Mouse (Mus musculus) right cerebral cortex, postnatal 25 days (tissue): ENCODE data around the gene C1qtnf3.
A peak's percentile ranks its signal among the peaks of the same experiment; 100 is the strongest.
"Not testable (repeated sequence)": the region's sequence is repeated elsewhere in the genome, so short reads cannot be mapped to it uniquely, and the experiment has no call there.

ENCODE experiments used
- DNase-seq: peaks from one replicate; pipeline ENCODE4 v3.0.0; 2022

C1qtnf3 gene

DNA sequence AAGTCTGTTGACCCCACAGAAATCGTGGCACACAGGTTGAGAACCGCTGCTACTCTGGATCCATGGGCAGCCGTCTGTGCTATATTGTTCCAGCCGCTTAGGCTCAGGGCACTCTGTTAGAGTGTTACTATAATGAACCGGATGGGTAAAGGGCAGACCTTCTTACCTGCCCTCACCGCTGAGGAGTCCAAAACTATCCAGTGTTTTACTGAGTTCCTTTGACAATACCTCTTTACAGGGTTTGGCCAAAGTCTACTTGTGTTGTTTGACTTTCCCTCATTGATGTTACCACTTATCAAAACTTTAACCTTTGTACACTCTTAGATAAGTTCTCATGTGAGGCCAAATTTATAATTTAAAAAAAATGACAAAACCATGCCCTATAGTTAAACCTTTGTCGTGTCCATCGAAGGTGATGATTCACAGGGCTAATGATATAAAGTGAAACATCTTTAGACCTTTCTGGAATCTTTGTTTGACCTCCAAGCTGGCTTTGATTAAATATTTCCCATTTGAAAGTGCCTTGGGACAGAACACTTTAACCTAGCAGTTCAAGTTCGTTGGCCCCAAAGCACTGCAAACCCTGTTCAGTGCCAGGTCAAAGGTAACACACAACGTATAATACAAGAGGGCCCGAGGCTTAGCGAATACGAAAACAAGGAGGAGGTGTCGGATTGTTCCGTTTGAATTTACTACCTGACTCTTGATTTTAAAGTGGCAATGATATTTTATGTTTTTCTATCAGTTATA is 7.3 kb downstream of the C1qtnf3 start:
- no peak for DNase-seq

DNA sequence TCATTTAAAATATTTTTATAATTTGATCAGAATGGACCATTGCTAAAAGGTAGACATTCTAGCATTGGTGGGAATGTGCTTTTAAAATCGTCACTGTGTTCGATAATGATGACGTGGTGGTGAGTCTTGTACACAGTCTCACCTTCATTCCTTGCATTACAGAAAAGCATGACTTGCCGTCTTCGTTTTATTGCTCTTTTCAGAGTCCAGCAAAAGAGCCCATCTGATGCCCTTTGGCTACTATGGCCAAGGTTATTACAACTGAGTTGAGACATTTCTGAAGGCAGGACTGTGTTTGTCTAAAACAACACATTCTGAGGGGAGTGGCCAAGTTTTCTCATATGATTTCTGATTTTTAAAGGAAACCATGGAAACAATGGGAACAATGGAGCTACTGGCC is 8.1 kb downstream of the C1qtnf3 start:
- DNase-seq: no peak

DNA sequence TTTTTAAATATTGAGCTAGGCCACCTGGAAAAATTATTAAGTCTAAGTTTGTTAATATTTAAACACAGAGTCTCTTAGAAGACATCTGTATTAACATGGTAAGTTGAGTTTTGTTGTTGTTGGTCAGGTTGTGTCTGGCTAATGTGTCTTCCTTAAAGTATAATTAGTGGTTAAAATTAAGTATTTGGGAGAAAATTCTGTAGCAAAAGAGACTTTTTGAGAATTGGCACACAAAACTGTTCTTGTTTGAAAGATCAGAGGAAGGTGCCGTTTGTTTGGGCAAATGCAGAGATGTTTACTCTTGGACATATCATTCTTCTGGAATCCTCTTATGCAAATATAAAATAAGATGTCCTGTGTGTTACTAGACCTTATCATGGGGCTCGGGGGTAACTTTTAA is 10.5 kb downstream of the C1qtnf3 start:
- no peak for DNase-seq

DNA sequence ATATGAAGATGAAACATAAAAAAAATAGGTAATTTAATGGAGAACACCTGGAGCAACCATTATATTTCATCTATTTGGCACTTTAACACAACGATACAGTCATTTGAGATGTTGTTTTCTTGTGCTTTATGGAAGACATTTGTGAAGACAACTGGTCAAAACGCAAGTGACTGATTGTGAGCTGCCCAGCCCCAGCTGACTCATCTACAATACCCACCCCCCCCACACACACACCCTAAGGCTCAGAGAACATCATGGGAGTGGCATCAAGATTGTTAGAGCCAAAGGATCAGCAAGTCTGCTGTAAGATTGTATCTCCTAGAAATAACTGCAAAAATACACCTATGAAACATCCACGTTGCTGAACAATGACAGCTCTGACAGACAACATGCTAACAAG is 17.3 kb downstream of the C1qtnf3 start:
- no peak for DNase-seq

DNA sequence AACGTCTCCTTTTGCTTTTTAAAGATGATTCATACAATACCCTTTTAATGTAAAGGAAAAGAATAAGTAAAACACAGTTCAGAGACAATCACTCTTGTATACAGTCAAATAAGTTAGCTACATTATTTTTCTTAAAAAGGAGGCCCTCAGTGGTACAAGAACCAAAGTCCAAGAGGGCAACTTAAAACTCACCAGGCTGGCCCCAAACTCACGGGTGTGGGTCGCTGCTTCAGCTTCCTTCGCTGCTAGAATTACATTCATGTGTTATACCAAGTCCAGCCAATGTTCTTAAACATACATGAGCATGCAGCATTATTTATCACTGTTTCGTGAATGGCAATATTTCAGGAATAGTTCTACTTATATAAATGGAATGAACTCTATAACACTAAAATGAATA is 18.6 kb downstream of the C1qtnf3 start:
- no peak for DNase-seq

DNA sequence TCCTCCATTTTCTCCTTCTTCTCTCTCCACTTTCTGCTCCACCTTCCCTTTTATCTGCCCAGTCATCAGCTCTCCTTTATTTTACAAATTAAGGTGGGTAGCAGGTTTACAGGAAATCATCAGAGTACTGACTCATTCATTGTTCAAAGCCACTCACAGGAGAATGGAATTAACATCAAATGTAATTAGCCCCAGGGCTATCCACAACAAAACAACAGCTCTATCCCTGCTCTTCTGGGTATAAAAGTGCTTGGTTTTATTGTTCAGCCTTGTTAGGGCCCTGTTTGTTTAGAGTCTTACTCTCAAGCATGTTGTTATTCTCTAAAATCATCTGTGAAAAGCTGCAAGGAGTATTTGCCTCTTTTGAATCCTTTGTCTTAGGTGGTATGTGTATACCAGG is 25.0 kb downstream of the C1qtnf3 start:
- DNase-seq: no peak

DNA sequence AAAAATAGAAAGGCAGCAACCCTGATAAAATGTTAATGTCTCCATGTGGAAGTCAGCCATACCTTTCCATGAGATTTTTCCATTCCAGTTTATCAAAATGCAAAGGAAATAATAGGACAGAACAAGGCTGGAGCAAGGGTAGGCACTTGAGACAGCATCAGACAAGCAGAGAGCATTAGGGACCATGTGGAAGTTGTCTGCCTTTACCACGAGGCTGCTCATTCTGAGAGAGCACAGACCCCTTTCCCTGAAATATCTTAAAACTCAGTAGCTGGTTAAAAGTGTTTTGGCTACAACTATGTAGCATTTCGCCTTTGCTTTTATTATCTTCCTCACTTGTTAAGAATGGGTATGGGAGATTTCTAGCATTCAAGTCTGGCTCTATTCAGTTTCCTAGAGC is 28.6 kb downstream of the C1qtnf3 start:
- DNase-seq: no peak

DNA sequence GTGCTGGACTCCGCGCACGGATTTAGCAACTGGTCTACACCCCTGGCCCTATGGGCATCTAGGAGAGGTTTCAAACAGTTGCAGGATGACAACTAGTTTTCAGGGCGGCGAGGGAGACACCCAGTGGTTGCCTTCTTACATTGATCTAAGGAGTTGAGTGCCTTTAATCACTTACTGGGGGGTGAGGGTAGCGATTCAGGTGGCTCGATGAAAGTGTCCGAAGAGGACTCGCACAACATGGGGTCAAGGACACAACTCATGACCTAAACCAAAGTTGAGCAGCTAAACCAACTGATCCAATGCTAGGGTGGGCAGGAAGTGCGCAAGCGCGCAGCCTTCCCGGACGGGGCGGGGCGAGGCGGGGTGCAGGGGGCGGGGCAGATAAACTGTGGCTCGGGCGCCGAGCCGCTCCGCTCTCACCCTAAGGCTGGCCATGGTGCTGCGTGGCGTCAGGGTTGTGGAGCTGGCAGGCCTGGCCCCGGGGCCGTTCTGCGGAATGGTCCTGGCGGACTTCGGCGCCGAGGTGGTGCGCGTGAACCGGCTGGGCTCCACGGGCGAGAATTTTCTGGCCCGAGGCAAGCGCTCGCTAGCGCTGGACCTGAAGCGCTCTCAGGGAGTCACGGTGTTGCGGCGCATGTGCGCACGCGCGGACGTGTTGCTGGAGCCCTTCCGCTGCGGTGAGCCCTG is 29.4 kb downstream of the C1qtnf3 start, which contains the start of gene Amacr:
Gene Amacr (plus strand): TSS at position 380 of the 687 bp plus-strand sequence.
- DNase-seq: peak; percentile 91

DNA sequence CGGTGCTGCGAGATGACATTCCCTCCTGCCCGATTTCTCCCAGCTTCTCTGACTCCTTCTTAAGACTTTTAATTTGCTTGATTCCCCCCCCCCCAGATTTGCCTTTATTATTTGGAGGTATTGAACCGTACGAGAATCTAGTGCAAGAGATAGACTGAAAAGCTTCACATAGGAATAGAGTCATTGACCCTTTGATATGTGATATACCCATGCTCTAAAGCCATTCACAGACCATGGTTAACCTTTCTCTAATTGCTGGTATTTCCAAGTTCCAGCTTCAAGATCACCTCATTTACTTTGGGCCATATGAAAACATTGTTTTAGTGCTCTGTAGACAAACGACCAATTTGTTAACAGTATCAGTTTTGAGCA is 29.9 kb downstream of the C1qtnf3 start:
- DNase-seq: no peak

DNA sequence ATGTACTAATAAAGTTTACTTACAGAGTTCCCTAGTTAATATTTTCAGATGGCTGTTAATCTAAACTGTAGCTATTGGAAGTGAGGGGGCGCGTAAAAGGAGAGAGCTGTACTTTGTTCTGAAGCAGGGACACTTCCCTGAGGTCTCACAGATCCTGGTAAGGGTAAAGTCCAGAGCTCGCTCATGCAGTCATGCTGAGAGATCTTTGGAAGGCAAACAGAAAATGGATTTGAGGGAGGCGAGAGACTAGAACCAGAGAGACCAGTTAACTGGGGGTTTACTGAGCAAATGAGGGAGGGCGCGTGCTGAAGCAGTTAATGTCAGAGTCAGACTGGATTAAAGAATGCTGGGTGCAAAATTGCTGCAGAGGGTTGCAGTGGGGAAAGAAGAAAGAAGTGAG is 33.6 kb downstream of the C1qtnf3 start:
- DNase-seq: no peak

DNA sequence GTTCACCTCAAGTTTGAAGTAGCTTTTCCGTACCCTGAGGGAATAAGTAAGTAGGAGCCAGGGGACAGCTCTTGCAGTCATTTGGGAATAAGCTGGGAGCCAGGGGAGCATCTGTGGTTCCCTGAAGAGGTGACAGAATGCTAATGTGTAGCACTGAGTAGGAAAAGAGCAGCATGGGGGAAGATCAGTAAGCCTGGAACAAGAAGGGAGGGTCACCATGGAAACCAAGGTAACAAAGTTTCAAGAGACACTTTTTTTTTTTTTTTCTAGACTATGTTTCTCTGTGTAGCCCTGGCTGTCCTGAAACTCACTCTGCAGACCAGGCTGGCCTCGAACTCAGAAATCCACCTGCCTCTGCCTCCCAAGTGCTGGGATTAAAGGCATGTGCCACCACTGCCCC is 34.3 kb downstream of the C1qtnf3 start:
- DNase-seq: not testable (repeated sequence)

DNA sequence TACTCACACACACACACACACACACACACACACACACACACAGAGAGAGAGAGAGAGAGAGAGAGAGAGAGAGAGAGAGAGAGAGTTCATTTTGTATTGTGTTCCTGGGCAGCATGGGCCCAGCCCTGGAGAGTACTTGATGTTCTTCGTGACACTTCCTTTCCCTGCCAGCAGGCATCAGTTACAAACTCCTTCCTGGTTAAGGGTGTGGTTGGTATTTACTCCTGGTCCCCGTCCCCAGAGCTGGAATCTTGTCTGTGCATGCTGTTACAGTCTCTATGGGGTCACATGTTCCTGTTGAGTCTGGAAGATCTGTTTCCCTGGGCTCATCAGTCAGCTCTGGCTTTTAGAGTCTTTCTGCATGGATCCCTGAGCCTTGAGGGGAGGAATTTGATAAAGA is 38.3 kb downstream of the C1qtnf3 start:
- DNase-seq: no peak

DNA sequence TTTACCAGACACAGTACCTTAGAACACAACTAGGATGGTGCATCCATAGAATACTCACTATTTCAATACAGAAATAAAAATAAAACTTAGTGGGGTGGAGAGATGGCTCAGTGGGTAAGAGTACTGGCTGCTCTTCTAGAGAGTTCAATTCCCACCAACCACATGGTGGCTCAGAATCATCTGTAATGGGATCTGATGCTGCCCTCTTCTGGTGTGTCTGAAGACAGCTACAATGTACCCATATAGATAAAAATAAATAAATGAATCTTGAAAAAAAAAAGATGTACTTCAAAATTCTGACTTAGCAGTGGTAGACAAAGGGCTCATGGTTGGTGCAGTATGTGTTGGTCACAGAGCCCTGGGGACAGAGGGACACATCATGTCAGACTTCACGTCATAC is 39.4 kb downstream of the C1qtnf3 start:
- DNase-seq: no peak

DNA sequence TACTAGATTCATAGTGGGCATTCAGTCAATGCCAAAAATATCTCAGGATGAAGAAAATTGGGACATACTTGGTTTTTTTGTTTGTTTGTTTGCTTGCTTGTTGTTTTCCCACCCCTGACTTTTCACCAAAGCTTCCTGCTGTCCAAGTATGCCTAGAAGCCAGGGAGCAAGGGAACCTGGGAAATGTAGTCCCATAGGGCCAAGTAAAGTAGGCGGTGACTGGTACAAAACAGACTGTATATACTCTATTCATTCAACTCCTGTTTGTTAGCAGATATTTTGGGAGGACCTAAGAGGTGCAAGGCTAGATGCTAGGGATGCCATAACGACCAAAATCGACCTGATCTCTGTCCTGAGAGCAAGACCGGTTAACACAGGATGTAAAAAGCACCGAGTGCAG is 47.7 kb downstream of the C1qtnf3 start:
- DNase-seq: no peak

DNA sequence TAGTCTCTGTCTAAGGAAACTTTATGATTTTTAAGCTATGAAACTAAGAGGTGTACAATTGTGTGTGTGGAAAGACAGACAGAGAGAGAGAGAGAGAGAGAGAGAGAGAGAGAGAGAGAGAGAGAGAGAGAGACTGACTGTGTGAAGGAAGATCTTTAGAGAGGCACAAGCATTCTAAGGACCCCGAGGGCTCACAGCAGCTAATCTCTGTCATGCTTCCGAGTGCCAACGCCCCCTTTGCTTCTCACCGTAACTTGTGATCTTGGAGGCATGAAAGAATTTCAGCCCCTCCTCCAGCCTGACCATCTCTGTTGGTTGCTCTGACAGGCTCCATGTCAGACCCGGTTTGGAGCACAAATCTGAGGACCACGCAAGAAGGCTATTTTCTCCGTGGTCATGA is 48.3 kb downstream of the C1qtnf3 start, which contains the start of gene Slc45a2:
Gene Slc45a2 (plus strand): TSS at position 301 of the 400 bp plus-strand sequence.
- DNase-seq: no peak

DNA sequence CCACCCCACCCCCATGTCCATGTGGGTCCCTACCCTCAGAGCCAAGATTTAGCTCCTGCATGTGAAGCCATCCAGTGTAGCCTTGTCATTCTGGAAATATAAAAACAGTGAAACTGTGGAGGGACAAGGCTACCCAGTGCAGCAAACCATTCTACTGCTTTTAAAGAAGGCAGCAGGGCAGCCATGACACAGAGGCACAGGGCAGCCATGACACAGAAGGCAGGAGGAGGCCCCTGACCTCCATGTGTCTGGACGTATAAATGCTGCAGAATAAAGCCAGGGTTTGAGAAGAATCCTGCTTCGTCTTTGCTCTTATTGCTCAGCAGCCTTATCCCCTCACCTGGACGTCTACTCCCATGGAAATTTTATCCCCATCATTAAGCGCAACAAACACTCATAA is 51.7 kb downstream of the C1qtnf3 start:
- no peak for DNase-seq

DNA sequence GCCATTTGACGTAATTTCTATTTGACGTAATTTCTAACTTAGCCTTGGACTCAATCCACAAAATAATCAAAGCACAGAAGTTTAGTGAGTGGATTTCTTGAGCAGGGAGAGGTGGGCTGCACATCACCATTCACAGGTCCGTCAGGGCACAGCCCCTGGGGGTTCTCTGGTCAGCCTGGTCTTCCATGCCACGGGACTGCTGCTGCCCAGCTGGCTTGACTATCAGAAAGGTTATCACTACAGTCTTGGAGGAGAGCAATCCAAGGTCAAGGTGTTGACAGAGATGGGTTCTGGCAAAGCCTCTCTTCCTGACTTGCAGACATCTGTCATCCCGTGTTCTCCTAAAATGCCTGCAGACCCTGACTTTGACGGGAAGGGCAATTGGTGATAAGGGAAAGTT is 52.5 kb downstream of the C1qtnf3 start:
- DNase-seq: no peak

DNA sequence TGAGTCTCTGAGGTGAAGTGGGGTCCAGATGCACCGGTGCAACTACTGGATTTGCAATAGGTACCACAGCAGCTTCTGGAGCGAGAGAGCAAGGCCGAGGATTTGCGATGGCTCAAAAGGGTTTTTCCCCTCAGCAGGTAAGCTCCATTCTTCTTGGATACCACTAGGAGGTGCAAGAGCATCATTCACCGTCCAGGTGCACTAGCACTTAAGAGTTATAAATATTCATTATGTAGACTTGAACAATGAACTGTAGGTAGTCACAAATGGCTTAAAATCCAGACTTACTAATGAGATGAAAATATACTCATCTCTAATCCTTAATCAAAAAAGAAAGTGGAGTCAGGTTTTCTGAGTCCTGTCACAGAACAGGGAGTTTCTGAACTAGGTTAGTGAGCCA is 56.6 kb downstream of the C1qtnf3 start:
- DNase-seq: no peak

DNA sequence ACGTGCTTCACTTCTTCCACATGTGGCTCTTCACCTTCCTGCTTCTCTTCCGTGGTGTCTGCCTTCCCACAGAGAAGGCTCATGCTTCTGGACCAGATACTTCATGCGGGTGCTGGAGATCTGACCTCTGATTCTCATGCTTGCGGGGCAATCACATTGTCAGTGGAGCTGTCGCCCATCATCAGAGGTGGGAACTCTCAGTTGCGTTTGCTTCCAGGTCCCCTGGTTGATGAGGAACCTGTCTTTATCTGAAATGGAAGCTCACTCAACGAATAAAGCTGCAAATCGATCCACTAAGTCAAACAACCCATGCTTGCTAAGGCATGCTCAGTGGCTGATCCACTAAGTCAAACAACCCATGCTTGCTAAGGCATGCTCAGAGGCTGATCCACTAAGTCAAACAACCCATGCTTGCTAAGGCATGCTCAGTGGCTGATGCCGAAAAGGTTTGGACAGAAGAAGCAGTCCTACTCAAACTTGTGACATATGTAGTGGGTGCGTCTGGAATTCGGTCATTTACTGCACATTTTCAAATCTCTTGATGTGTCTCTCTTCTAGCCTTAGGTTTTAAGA is 58.9 kb downstream of the C1qtnf3 start:
- DNase-seq: no peak

DNA sequence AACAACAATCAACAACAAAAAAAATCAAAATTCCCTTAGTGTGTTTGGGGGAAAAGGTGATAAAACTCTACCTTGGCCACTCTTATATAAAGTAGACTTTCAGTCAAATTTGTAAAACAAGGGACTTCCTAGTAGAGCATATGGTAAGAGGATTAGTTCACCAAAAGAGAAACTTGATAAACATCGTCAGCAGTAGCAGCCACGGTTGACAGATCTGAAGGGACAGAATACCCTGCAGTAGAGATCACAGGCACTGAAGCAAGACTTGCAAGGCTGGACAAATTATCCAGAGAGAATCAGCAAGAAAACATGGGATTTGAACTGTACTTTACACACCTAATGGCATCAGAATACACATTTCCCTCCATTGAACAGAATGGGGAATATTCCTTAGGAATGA is 62.8 kb downstream of the C1qtnf3 start:
- no peak for DNase-seq

DNA sequence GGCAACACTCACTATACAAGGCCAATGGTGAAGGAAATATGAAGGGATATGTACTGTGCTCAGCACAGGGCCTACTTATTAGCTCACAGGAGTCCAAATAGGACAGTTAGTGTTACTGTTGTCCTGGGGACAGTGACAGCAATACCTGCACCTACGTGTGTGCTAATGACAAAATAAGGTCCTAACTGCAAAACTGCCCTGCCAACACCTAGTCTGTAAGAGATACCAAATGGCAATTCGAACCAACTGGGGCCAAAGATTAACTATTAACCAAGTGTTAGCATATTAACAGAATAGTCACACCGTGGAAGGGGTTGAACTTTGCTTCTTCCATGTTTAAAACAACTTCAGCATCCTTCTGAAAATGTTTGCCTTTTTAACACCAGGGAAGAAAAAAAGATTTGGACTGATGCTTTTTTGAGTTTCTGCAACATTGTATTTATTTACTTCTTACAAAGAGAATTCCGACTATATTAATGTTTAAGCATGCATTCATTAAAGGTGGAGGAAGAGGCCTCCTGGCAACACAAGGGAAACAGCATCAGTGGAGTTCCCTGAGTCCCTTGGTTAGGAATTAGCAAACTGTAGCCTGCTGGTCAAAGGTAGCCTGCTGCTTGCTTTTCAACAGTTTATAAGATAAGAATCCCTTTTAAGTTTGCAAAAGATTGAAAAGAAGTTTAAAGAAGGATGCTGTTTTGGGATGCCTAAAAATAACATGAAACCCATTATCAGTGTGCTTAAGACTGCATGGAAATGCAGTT is 74.8 kb downstream of the C1qtnf3 start:
- no peak for DNase-seq
